Mouse (Mus musculus) limb, embryonic 15.5 days (tissue): ENCODE data around the gene Mei4. TPM values are rescaled to one million over a fixed set of nuclear protein-coding genes. Genes with fewer than 3 reads are reported as not detected.

Experiments used
- ATAC-seq: fragments of 200-750 bp; cut with Nextera tagmentation; 2 replicates; pipeline ENCODE4 v1.8.0; 2017; ENCODE audit warnings: low read depth, moderate TSS enrichment; ENCODE audit not compliant: insufficient number of reproducible peaks, low FRiP score, low TSS enrichment
- H3K27ac ChIP-seq: fragments of 300-500 bp; sonication (generic); 2 replicates; pipeline ENCODE4 v1.5.1; 2015; ENCODE audit warnings: moderate library complexity, mild to moderate bottlenecking, inconsistent platforms
- H3K27me3 ChIP-seq: fragments of 300-500 bp; sonication (generic); 2 replicates; pipeline ENCODE4 v1.6.1; 2015; ENCODE audit warnings: inconsistent platforms
- H3K36me3 ChIP-seq: fragments of 300-500 bp; sonication (generic); 2 replicates; pipeline ENCODE4 v1.6.1; 2015; ENCODE audit warnings: inconsistent platforms
- H3K4me1 ChIP-seq: fragments of 300-500 bp; sonication (generic); 2 replicates; pipeline ENCODE4 v1.6.1; 2015; ENCODE audit warnings: inconsistent platforms
- H3K4me2 ChIP-seq: fragments of 300-500 bp; sonication (generic); 2 replicates; pipeline ENCODE4 v1.6.1; 2015; ENCODE audit warnings: mild to moderate bottlenecking, inconsistent platforms
- H3K4me3 ChIP-seq: fragments of 300-500 bp; sonication (generic); 2 replicates; pipeline ENCODE4 v1.5.1; 2015; ENCODE audit warnings: mild to moderate bottlenecking, inconsistent platforms
- H3K9ac ChIP-seq: fragments of 300-500 bp; sonication (generic); 2 replicates; pipeline ENCODE4 v1.6.1; 2015; ENCODE audit warnings: inconsistent platforms
- H3K9me3 ChIP-seq: fragments of 300-500 bp; sonication (generic); 2 replicates; pipeline ENCODE4 v1.6.1; 2016; ENCODE audit warnings: inconsistent platforms
- WGBS: fragments of 180-500 bp; shearing (Covaris S2); methylation state at CpG from one replicate; pipeline ENCODE4 v1.1.7; 2015; 5-methylcytosine and 5-hydroxymethylcytosine counted together
- polyA plus RNA-seq: library from polyadenylated mRNA; unstranded; fragments of >200 nt; fragmentation: Nextera tagmentation; extraction: Ambion mirVana; gene quantifications from 2 replicates; pipeline ENCODE4 v1.2.1, GENCODE M21; 2015

Gene Mei4
- polyA plus RNA-seq = 1.0 and 1.1 TPM in 2 replicates

DNA sequence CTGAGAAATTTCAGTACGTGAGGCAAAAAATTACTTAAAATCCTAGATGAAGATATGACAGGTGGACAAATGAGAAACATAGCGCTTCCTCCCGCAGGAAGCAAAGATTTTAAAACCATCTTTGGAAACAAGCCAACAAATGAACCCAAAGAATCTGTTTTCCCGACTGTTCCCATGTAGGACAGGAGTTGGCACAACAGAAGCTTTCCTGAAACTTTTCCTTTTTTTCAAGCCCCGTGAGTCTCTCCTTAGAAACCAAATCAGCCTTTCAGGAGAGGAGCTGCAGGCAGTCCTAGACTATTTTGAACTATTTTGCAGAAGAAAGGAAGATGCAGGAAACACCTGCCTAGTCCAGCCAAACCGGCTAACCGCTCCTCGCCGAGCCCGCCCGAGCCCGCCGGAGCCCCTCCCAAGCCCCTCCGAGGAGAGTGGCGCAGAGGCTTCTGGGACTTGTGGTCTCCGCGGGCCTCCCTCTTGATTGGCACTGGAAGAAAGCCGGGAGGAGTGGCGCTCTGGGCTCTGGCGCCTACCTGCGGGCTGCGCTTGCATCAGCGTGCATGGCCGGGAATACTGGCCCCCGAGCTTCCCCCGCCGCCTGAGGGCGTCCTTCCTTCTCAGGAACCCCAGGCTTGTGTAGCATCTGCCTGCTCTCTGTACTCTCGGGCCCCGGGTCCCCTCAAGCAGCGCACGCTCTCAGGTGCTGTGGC, at the start of gene Mei4:
Gene Mei4, plus strand, starts transcription at position 490 of the 707 bp plus-strand sequence.
- Histone ChIP-seq H3K27me3 (peaks cover 6% of the 10 kb centered on the region; the same call in 1 of the 2 replicates), H3K4me3 (peak within 1 kb of the TSS; percentile 53), H3K27ac (no peak within 1 kb of the TSS), H3K9me3 (no peaks in the 10 kb centered on the region), H3K4me1 (peaks cover 5% of the 10 kb centered on the region), H3K36me3 (no peaks in the 10 kb centered on the region), H3K4me2 (peak within 1 kb of the TSS; percentile 93), H3K9ac (peak within 1 kb of the TSS; percentile 57)
- peak; percentile 88 for ATAC-seq
- 2% methylated on average over 32 of the region's 32 CpGs for WGBS

DNA sequence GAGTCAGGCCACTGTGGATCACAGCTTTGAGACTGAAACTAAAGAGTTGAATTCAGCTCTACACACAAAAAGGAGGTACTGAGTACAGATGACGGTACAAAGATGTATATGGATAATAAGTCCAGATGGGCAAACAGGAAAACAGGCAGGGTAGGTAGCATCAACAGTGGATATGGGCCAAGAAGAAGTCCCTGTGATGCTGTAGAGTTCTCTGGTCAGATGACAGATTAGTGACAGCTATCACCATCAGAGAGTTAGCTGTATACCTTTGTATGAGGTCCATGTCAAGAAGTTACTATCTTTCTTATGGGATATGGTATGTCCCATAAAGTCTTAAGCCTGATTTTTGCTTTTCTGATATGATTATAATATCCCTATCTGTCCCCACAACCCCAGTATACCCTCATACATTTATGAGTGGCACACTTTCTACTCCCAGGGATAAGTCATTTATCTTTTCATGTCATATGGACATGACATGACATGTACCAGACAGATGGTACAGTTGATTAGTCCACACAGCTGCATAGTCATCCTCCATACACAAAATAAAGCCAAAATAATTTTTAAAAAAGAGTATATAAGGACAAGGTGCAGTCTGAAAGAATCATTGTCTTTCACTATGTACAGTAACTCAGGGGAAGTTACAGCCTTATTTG, 43.6 kb upstream of the Mei4 start:
- no peak for ATAC-seq
- no peaks in the 10 kb centered on the region for H3K27me3 ChIP-seq
- no peak overlapping the region for H3K27ac ChIP-seq
- H3K4me2 ChIP-seq = no peak overlapping the region
- whole genome bisulfite sequencing = 88% methylated on average over 1 of the region's 1 CpGs
- no peaks in the 10 kb centered on the region for H3K36me3 ChIP-seq
- H3K4me1 ChIP-seq = no peaks in the 10 kb centered on the region
- H3K4me3 ChIP-seq = no peak overlapping the region
- no peaks in the 10 kb centered on the region for H3K9me3 ChIP-seq
- no peak overlapping the region for H3K9ac ChIP-seq

DNA sequence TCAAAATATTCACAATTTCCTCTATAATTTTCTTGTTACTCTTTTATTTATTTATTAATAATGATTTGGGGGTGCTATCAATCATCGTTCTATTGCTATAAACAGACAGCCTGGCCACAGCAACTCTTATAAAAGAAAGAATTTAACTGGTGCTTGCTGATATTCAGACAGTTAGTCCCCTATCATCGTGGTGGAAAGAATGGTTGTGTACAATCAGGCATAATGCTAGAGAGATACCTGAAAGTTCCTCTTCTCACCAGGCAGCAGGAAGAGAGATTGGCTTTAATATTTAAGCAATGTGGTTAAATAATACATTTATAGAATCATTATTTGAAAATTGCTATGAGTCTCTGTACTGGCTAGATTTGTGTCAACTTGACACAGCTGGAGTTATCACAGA, 35.9 kb upstream of the Mei4 start:
- Histone ChIP-seq H3K9me3 (no peaks in the 10 kb centered on the region), H3K4me3 (no peak overlapping the region), H3K9ac (no peak overlapping the region), H3K27ac (no peak overlapping the region), H3K4me1 (no peaks in the 10 kb centered on the region), H3K27me3 (no peaks in the 10 kb centered on the region), H3K36me3 (no peaks in the 10 kb centered on the region), H3K4me2 (no peak overlapping the region)
- WGBS = 89% methylated on average over 2 of the region's 2 CpGs
- ATAC-seq = no peak

DNA sequence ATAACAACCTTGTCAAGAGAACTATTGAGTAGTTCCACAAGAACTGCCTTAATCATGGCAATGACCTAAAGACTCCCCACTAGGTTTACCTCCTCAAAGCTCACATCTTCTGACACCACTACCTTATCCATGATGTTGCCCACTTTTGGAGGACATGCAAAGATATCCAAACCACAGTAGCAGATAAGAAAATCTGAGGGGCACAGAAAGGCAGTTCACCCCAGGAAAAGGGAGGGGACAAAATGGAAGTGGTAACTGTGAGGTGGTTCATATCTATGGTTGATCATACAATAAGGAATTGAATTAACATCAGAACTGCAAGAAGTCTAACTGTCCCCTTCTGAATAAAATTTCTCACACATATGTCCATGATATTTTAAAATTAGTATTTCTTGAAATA, 29.4 kb upstream of the Mei4 start:
- Histone ChIP-seq H3K4me2 (no peak overlapping the region), H3K27me3 (no peaks in the 10 kb centered on the region), H3K9ac (no peak overlapping the region), H3K4me1 (no peaks in the 10 kb centered on the region), H3K27ac (no peak overlapping the region), H3K4me3 (no peak overlapping the region), H3K9me3 (no peaks in the 10 kb centered on the region), H3K36me3 (no peaks in the 10 kb centered on the region)
- ATAC-seq = no peak

DNA sequence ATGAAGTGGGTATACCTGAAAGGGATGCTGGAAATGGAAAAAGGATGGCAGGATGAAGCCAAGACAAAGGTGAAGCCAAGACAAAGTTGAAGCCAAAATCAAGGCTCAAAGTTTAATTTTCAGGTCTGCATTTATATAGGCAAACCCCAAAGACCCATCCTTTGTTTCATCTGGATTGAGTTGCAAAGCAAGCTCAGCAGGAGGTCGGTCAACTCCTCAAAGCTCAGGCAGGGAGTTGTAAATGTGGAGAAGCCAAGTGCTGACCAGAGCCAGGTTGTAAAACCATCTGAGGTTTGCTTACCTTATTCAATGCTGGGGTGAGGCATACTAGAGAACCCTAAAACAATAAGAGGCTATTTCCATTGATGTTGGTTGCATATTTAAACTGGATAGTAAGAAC, 4.6 kb upstream of the Mei4 start:
- Histone ChIP-seq H3K4me1 (peaks cover 4% of the 10 kb centered on the region), H3K27me3 (peaks cover 6% of the 10 kb centered on the region; the same call in 1 of the 2 replicates), H3K9me3 (no peaks in the 10 kb centered on the region), H3K27ac (no peak overlapping the region), H3K36me3 (no peaks in the 10 kb centered on the region), H3K4me2 (no peak overlapping the region), H3K4me3 (no peak overlapping the region), H3K9ac (no peak overlapping the region)
- ATAC-seq = no peak
- WGBS = 27% methylated on average over 1 of the region's 1 CpGs

DNA sequence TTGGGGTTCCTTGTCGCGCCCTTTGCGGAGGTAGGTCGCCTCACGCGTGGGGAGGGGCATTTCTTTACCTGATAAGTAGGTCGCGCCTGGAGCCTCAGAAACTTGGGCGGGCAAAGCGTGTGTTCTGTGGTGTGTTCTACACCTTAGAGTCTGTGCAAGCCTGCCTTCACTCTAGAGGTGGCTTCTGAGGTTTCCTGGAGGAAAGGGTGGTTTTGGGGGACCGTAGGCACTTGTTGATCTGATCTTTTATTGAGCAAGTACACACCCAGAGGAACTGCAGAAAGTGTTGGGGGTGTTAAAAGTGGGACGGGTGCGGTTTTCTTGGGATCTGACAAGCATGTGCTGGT, 391 bp downstream of the Mei4 start:
- WGBS = 19% methylated on average over 13 of the region's 13 CpGs
- no peak for ATAC-seq
- H3K4me2 ChIP-seq = peak overlapping the region; percentile 93
- peak overlapping the region; percentile 57 for H3K9ac ChIP-seq
- no peak overlapping the region for H3K27ac ChIP-seq
- H3K27me3 ChIP-seq = peaks cover 6% of the 10 kb centered on the region; the same call in 1 of the 2 replicates
- H3K36me3 ChIP-seq = no peaks in the 10 kb centered on the region
- peak overlapping the region; percentile 53 for H3K4me3 ChIP-seq
- H3K9me3 ChIP-seq = no peaks in the 10 kb centered on the region
- H3K4me1 ChIP-seq = peaks cover 5% of the 10 kb centered on the region

DNA sequence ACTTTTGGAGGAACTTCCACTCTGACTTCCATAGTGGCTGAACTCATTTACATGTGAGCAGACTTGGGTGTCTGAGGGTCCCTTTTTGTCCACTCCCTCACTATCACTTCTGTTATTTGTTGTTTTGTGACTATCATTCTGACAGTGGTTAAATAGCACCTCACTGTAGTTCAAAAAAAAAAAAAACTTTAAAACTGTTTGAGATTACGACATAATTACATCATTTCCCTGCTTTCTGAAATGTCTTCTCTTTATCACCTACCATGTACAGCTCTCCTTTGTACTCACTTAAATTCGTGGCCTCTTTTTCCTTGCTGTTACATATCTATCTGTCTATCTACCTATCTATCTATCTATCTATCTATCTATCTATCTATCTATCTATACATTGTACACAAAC, 2.6 kb downstream of the Mei4 start:
- Histone ChIP-seq H3K27me3 (peaks cover 6% of the 10 kb centered on the region; the same call in 1 of the 2 replicates), H3K9ac (no peak overlapping the region), H3K4me3 (no peak overlapping the region), H3K27ac (no peak overlapping the region), H3K4me1 (peaks cover 5% of the 10 kb centered on the region), H3K36me3 (no peaks in the 10 kb centered on the region), H3K9me3 (no peaks in the 10 kb centered on the region), H3K4me2 (no peak overlapping the region)
- no peak for ATAC-seq
- WGBS = 66% methylated on average over 2 of the region's 2 CpGs

DNA sequence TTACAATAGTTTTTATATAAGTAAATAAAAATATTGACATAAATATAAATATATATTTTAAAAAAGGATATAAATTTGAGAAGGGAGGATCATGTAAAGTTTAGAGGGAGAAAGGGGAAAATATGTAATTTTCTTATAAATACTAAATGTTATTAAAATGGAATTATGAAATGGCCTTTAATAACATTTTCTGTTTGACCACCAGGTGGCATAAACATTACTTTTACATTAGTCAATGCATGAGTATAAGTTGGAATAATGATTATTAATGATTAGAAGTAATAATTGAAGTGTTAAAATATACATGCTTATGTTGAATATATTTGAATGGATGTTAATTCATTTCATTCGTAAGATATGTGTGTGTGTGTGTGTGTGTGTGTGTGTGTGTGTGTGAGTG, 58.0 kb downstream of the Mei4 start:
- H3K36me3 ChIP-seq = no peaks in the 10 kb centered on the region
- H3K9ac ChIP-seq = no peak overlapping the region
- no peaks in the 10 kb centered on the region for H3K9me3 ChIP-seq
- H3K4me3 ChIP-seq = no peak overlapping the region
- ATAC-seq = no peak
- H3K4me1 ChIP-seq = no peaks in the 10 kb centered on the region
- H3K4me2 ChIP-seq = no peak overlapping the region
- H3K27me3 ChIP-seq = no peaks in the 10 kb centered on the region
- no peak overlapping the region for H3K27ac ChIP-seq
- WGBS = 85% methylated on average over 1 of the region's 1 CpGs

DNA sequence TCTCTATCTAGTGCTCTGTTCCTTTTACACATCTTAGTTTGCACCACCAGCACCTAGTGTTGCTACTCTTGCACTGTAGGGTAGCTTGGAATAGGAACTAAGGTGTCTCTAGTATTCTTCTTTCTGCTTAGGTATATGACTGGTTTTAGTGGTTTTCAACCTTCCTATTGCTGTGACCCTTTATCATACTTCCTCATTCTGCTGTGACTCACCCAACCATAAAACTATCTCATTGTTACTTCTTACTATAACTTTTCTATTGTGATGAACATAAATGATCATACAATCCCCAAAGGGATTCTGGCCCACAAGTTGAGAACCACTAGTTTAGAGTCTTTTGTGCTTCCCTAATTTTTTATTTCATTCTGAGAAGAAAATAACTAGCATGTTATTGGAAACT, 61.3 kb downstream of the Mei4 start:
- no peak overlapping the region for H3K27ac ChIP-seq
- no peaks in the 10 kb centered on the region for H3K36me3 ChIP-seq
- no peak overlapping the region for H3K4me2 ChIP-seq
- no peaks in the 10 kb centered on the region for H3K9me3 ChIP-seq
- H3K4me1 ChIP-seq = no peaks in the 10 kb centered on the region
- no peak for ATAC-seq
- no peak overlapping the region for H3K4me3 ChIP-seq
- no peak overlapping the region for H3K9ac ChIP-seq
- H3K27me3 ChIP-seq = no peaks in the 10 kb centered on the region

DNA sequence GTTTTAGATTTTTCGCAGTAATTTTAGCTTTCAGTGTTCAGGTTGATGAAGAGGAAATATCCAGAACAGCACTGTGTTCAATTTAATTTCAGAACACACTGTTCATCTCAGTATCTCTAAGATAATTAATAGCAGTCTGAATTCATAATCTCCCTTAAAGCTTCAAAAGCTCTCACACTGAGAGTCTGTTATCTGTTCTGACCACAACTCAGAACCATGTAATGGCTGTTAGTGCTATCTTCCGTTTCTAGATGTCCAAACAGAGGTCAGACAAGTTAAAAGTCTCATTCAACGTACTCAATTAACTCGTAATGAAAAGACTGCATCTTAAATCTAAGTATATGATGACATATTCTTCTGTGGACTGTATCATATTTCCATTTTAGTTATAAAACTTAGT, 77.1 kb downstream of the Mei4 start:
- H3K4me2 ChIP-seq = no peak overlapping the region
- WGBS = 80% methylated on average over 4 of the region's 4 CpGs
- ATAC-seq = no peak
- H3K4me1 ChIP-seq = no peaks in the 10 kb centered on the region
- no peaks in the 10 kb centered on the region for H3K27me3 ChIP-seq
- H3K9ac ChIP-seq = no peak overlapping the region
- no peaks in the 10 kb centered on the region for H3K9me3 ChIP-seq
- H3K36me3 ChIP-seq = no peaks in the 10 kb centered on the region
- H3K27ac ChIP-seq = no peak overlapping the region
- no peak overlapping the region for H3K4me3 ChIP-seq

DNA sequence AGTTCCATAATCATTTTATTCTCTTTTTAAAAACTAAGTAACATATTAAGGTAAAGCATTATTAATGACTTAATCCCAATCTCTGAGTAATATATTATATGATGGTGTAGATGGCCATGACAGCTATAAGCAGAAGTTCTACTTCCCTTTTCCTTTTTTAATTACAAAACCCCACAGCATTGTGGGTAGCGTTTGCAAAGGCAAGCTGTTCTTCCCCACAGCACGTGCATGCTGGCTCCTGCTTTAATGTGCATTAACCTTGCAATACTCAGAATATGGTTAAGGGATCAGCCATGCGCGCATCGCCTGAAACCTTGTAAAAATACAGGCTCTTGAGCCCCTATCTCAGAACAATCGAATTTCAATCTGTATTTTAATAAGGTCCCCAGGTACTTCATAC, 82.2 kb downstream of the Mei4 start:
- ATAC-seq = no peak
- WGBS = 72% methylated on average over 6 of the region's 6 CpGs
- no peaks in the 10 kb centered on the region for H3K36me3 ChIP-seq

DNA sequence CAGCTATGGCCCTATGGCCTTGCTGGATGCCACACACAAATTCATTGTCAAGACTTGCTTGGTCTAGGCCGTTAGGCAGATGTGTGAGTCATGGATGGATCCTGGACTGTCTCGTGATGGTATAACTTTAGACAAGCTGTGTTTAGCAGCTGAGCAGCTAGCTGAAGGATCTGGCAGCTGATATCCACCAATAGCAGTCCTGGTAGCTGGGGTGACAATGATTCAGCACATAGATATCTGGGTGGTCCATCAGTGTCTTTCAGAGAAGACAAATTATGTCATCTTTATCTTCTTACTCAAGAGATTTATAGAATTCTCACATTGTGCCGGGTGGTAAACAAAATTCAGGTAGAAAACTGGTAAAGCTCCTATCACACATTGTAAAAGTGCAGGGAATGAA, 93.4 kb downstream of the Mei4 start:
- H3K36me3 ChIP-seq = no peaks in the 10 kb centered on the region

More for the DNA sequence above, 82.2 kb downstream of the Mei4 start:
- H3K27ac ChIP-seq = no peak overlapping the region
- H3K9ac ChIP-seq = no peak overlapping the region
- no peaks in the 10 kb centered on the region for H3K4me1 ChIP-seq
- H3K4me2 ChIP-seq = no peak overlapping the region
- H3K27me3 ChIP-seq = no peaks in the 10 kb centered on the region
- H3K9me3 ChIP-seq = no peaks in the 10 kb centered on the region
- H3K4me3 ChIP-seq = no peak overlapping the region

More for the DNA sequence above, 93.4 kb downstream of the Mei4 start:
- Histone ChIP-seq H3K4me2 (no peak overlapping the region), H3K9ac (no peak overlapping the region), H3K27me3 (no peaks in the 10 kb centered on the region), H3K27ac (no peak overlapping the region), H3K4me3 (no peak overlapping the region), H3K4me1 (no peaks in the 10 kb centered on the region), H3K9me3 (no peaks in the 10 kb centered on the region)
- WGBS = 72% methylated on average over 3 of the region's 3 CpGs
- no peak for ATAC-seq
